ENCODE assay signal across 8 mouse cellular contexts in genomic region chr13:67108821-67109206, GRCm38 (mm10). TPM values are rescaled to one million over a fixed set of nuclear protein-coding genes. Genes with fewer than 3 reads are reported as not detected.
DNase-seq lines count a peak whose midpoint lies in the region; ATAC-seq lines count a peak whose summit lies in the region.

No protein-coding gene starts in this region.

- H3K27me3 ChIP-seq in hindbrain, embryonic 10.5 days (ENCODE audit: insufficient read depth, poor library complexity, severe bottlenecking), result no peaks in the 10 kb centered on the region
- H3K27me3 ChIP-seq in liver, embryonic 16.5 days (ENCODE audit: control insufficient read depth, insufficient read depth, low read depth, low read length), result no peaks in the 10 kb centered on the region
- no peaks in the 10 kb centered on the region for H3K27me3 ChIP-seq in stomach, embryonic 15.5 days (replicated peaks)

- WGBS in hindbrain, embryonic 10.5 days, result 8% methylated on average over 9 of the region's 9 CpGs
- WGBS in liver, embryonic 16.5 days (ENCODE audit: insufficient replicate concordance), result 4% methylated on average over 9 of the region's 9 CpGs
- WGBS in stomach, embryonic 15.5 days, result 5% methylated on average over 9 of the region's 9 CpGs

- peak; percentile 83 for ATAC-seq in frontal cortex, adult (ENCODE audit: low TSS enrichment)
- ATAC-seq in liver, embryonic 16.5 days (ENCODE audit: low read depth), result peak; percentile 40
- peak; percentile 61 for ATAC-seq in stomach, embryonic 15.5 days (ENCODE audit: insufficient read depth, low FRiP score, low read depth)

- H3K27ac ChIP-seq in hindbrain, embryonic 10.5 days, result 0 out of 2 replicates have a peak overlapping the region, but pooled peaks have one; percentile 86
- peak overlapping the region; percentile 14; the same call in 1 of the 2 replicates for H3K27ac ChIP-seq in liver, embryonic 16.5 days (ENCODE audit: low read length)
- H3K27ac ChIP-seq in stomach, embryonic 15.5 days, result 0 out of 2 replicates have a peak overlapping the region, but pooled peaks have one; percentile 26

- H3K9ac ChIP-seq in liver, embryonic 16.5 days (ENCODE audit: low read depth, low read length), result peak overlapping the region; percentile 46
- H3K9ac ChIP-seq in stomach, embryonic 15.5 days, result no peak overlapping the region

- peaks cover 7% of the 10 kb centered on the region for H3K4me1 ChIP-seq in hindbrain, embryonic 10.5 days (replicated peaks)
- H3K4me1 ChIP-seq in liver, embryonic 16.5 days (ENCODE audit: control insufficient read depth, low read depth, low read length), result peaks cover 9% of the 10 kb centered on the region
- H3K4me1 ChIP-seq in stomach, embryonic 15.5 days, result peaks cover 4% of the 10 kb centered on the region; the same call in 1 of the 2 replicates

- H3K36me3 ChIP-seq in hindbrain, embryonic 10.5 days, result peaks cover 11% of the 10 kb centered on the region
- peaks cover 6% of the 10 kb centered on the region for H3K36me3 ChIP-seq in liver, embryonic 16.5 days (ENCODE audit: control insufficient read depth, insufficient read depth)
- 0 out of 2 replicates have a peak, but pooled peaks cover 7% of the 10 kb centered on the region for H3K36me3 ChIP-seq in stomach, embryonic 15.5 days

- peak overlapping the region; percentile 57 for H3K4me2 ChIP-seq in liver, embryonic 16.5 days (ENCODE audit: low read depth, low read length)
- peak overlapping the region; percentile 51 for H3K4me2 ChIP-seq in stomach, embryonic 15.5 days

- peaks cover 8% of the 10 kb centered on the region; the same call in 1 of the 2 replicates for H3K9me3 ChIP-seq in hindbrain, embryonic 10.5 days
- no peaks in the 10 kb centered on the region for H3K9me3 ChIP-seq in liver, embryonic 16.5 days (replicated peaks; ENCODE audit: control insufficient read depth, low read length)
- no peaks in the 10 kb centered on the region for H3K9me3 ChIP-seq in stomach, embryonic 15.5 days

- DNase-seq in frontal cortex, postnatal 25 days (ENCODE audit: low spot score in 2 of 2), result no peak
- peak; percentile 26 to 28 for DNase-seq in right cerebral cortex, postnatal 36 days (ENCODE audit: low spot score in 2 of 2)
- no peak for DNase-seq in right cerebral cortex, adult 18-20 months
- DNase-seq in hindbrain, embryonic 10.5 days (ENCODE audit: low spot score), result peak; percentile 54
- no peak for DNase-seq in frontal cortex, postnatal 10 days (ENCODE audit: low spot score in 2 of 2)

- peak overlapping the region; percentile 74 for H3K4me3 ChIP-seq in hindbrain, embryonic 10.5 days
- H3K4me3 ChIP-seq in liver, embryonic 16.5 days (ENCODE audit: low read depth, low read length), result peak overlapping the region; percentile 76
- peak overlapping the region; percentile 63 for H3K4me3 ChIP-seq in stomach, embryonic 15.5 days (replicated peaks)

RNA-seq across cellular contexts. Expression of gene Gm28557, which starts 0.4 kb away (rescaled TPM):
- polyA plus RNA-seq in hindbrain, embryonic 10.5 days (2016; fragmentation: Nextera tagmentation; extraction: Ambion mirVana), result 2.3 and 2.8 TPM in 2 replicates
- polyA plus RNA-seq in liver, embryonic 16.5 days (2015; fragmentation: Nextera tagmentation; extraction: Ambion mirVana), result 1.1 and 1.2 TPM in 2 replicates
- 3.1 and 3.2 TPM in 2 replicates for polyA plus RNA-seq in stomach, embryonic 15.5 days (2015; fragmentation: Nextera tagmentation; extraction: Ambion mirVana)

RNA-seq across cellular contexts. Expression of gene Rslcan18, which starts 7.2 kb away (rescaled TPM):
- 0.45 TPM in 1 of 2 replicates, not detected in the other for polyA plus RNA-seq in hindbrain, embryonic 10.5 days (2016; fragmentation: Nextera tagmentation; extraction: Ambion mirVana)
- polyA plus RNA-seq in liver, embryonic 16.5 days (2015; fragmentation: Nextera tagmentation; extraction: Ambion mirVana), result 0.17 and 0.26 TPM in 2 replicates
- 0.28 and 0.41 TPM in 2 replicates for polyA plus RNA-seq in stomach, embryonic 15.5 days (2015; fragmentation: Nextera tagmentation; extraction: Ambion mirVana)

RNA-seq across cellular contexts. Expression of gene Zfp708, which starts 11.0 kb away (rescaled TPM):
- 5.7 TPM in 2 replicates for polyA plus RNA-seq in hindbrain, embryonic 10.5 days (2016; fragmentation: Nextera tagmentation; extraction: Ambion mirVana)
- 0.60 and 0.83 TPM in 2 replicates for polyA plus RNA-seq in liver, embryonic 16.5 days (2015; fragmentation: Nextera tagmentation; extraction: Ambion mirVana)
- polyA plus RNA-seq in stomach, embryonic 15.5 days (2015; fragmentation: Nextera tagmentation; extraction: Ambion mirVana), result 3.7 and 4.5 TPM in 2 replicates

RNA-seq across cellular contexts. Expression of gene Zfp759, which starts 12.6 kb away (rescaled TPM):
- 1.2 and 1.8 TPM in 2 replicates for polyA plus RNA-seq in hindbrain, embryonic 10.5 days (2016; fragmentation: Nextera tagmentation; extraction: Ambion mirVana)
- 0.44 and 0.49 TPM in 2 replicates for polyA plus RNA-seq in liver, embryonic 16.5 days (2015; fragmentation: Nextera tagmentation; extraction: Ambion mirVana)
- polyA plus RNA-seq in stomach, embryonic 15.5 days (2015; fragmentation: Nextera tagmentation; extraction: Ambion mirVana), result 1.9 and 2.2 TPM in 2 replicates

RNA-seq across cellular contexts. Expression of gene Zfp712, which starts 47.8 kb away (rescaled TPM):
- polyA plus RNA-seq in hindbrain, embryonic 10.5 days (2016; fragmentation: Nextera tagmentation; extraction: Ambion mirVana), result 3.3 and 3.8 TPM in 2 replicates
- 0.74 and 0.80 TPM in 2 replicates for polyA plus RNA-seq in liver, embryonic 16.5 days (2015; fragmentation: Nextera tagmentation; extraction: Ambion mirVana)
- polyA plus RNA-seq in stomach, embryonic 15.5 days (2015; fragmentation: Nextera tagmentation; extraction: Ambion mirVana), result 3.3 TPM in 2 replicates

Comparison
In these comparisons a context has a peak if more than half of its experiments do, and no peak if none do; other contexts are left out.
1. DNase-seq: peak in right cerebral cortex, postnatal 36 days (2 of 2) and hindbrain, embryonic 10.5 days (single experiment); none in frontal cortex, postnatal 25 days (0 of 2), right cerebral cortex, adult 18-20 months (single experiment) and frontal cortex, postnatal 10 days (0 of 2).
2. H3K27ac ChIP-seq: peak in every context shown above with its lines; median percentile 86 in hindbrain, embryonic 10.5 days; 26 in stomach, embryonic 15.5 days; 14 in liver, embryonic 16.5 days.
3. Peak in every context shown above with its lines, with median percentiles within 50 percentile points of each other: ATAC-seq and H3K4me3 ChIP-seq.